Mouse (Mus musculus): Measurements from ENCODE around the gene Dnajc7. TPM values are rescaled to one million over a fixed set of nuclear protein-coding genes. Genes with fewer than 3 reads are reported as not detected.

The Dnajc7 gene
- polyA plus RNA-seq (2012; rRNA removed) = 267 and 311 TPM in 2 replicates

GRCm38 (mm10) chr11:100619982-100620381, at the start of gene Dnajc7:
Dnajc7 (minus strand) TSS chr11:100620168.

GRCm38 (mm10) chr11:100618761-100619484, 1.0 kb downstream of the Dnajc7 start, which contains the start of gene Nkiras2:
Nkiras2 (plus strand) TSS chr11:100619244.

DNA sequence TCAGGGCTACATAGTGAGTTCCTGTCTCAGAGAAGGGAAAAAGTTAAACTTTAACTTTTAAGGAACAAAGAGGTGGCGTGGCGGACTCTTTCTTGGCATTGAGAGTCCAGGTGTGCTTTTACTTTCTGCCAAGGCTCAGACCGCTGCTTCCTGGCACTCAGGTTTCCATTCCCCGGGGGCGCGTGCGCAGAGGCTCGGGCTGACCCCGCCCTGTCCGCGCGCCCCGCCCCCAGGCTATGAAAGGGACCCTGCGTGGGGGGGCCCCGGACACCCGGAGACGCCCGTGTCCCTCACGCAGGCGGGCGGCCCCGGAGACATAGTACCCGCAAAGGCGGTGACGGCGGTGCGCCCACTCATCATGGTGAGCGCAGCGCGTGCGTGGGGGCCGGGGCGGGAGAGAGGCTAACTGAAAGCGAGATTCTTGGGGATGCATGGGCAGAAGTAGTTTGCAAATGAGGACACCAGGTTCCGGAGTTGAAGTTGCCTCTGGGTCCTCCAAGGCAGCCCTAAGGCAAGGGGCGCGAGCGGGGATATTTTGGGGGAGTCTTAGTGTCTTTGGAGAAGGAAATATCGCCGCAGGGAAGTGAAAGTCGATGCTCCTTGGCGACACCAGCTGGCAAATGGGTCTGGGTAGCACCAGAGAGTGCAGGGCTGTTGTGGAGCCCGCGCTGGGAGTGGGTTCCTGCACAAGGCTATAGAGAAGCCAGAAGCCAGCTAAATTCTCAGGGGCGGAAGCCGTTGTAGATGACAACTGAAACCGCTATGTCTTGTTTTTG, 45.1 kb downstream of the Dnajc7 start, which contains the start of gene Cnp:
TSS of gene Cnp (plus strand) at position 197 of the 776 bp plus-strand sequence.

GRCm38 (mm10) chr11:100544832-100545745, 74.9 kb downstream of the Dnajc7 start, which contains the start of gene Ttc25:
Ttc25 (plus strand) TSS chr11:100545607.

Other genes starting within 250 kb of the Dnajc7 start
- 21.6 and 38.3 TPM in 2 replicates for gene Jup, start 222.4 kb downstream of the Dnajc7 start, polyA plus RNA-seq (2012; rRNA removed)
- gene P3h4, start 205.3 kb downstream of the Dnajc7 start, polyA plus RNA-seq (2012; rRNA removed) = 16.9 and 31.2 TPM in 2 replicates
- gene Fkbp10, start 204.5 kb downstream of the Dnajc7 start, polyA plus RNA-seq (2012; rRNA removed) = 28.6 and 64.3 TPM in 2 replicates
- 71.6 and 105 TPM in 2 replicates for gene Nt5c3b, start 178.4 kb downstream of the Dnajc7 start, polyA plus RNA-seq (2012; rRNA removed)
- gene Klhl10, start 178.3 kb downstream of the Dnajc7 start, polyA plus RNA-seq (2012; rRNA removed) = 0.86 and 1.3 TPM in 2 replicates
- gene Klhl11, start 147.4 kb downstream of the Dnajc7 start, polyA plus RNA-seq (2012; rRNA removed) = 9.5 and 9.8 TPM in 2 replicates
- 174 and 188 TPM in 2 replicates for gene Acly, start 92.2 kb downstream of the Dnajc7 start, polyA plus RNA-seq (2012; rRNA removed)
- gene Ttc25, start 74.6 kb downstream of the Dnajc7 start, polyA plus RNA-seq (2012; rRNA removed) = 1.1 and 1.6 TPM in 2 replicates
- 10.0 and 14.6 TPM in 2 replicates for gene Cnp, start 45.3 kb downstream of the Dnajc7 start, polyA plus RNA-seq (2012; rRNA removed)
- 67.2 and 77.8 TPM in 2 replicates for gene Nkiras2, start 924 bp downstream of the Dnajc7 start, polyA plus RNA-seq (2012; rRNA removed)
- gene Zfp385c, start 72.3 kb upstream of the Dnajc7 start, polyA plus RNA-seq (2012; rRNA removed) = 0.35 and 0.65 TPM in 2 replicates
- gene Dhx58, start 84.1 kb upstream of the Dnajc7 start, polyA plus RNA-seq (2012; rRNA removed) = 3.2 and 3.3 TPM in 2 replicates
- gene Kat2a, start 92.3 kb upstream of the Dnajc7 start, polyA plus RNA-seq (2012; rRNA removed) = 49.7 and 54.3 TPM in 2 replicates
- 0.21 TPM in 1 of 2 replicates, not detected in the other for gene Hspb9, start 93.7 kb upstream of the Dnajc7 start, polyA plus RNA-seq (2012; rRNA removed)
- gene Rab5c, start 118.0 kb upstream of the Dnajc7 start, polyA plus RNA-seq (2012; rRNA removed) = 91.1 and 137 TPM in 2 replicates
- gene Kcnh4, start 139.8 kb upstream of the Dnajc7 start, polyA plus RNA-seq (2012; rRNA removed) = 6.4 and 7.2 TPM in 2 replicates
- 0.28 TPM in 1 of 2 replicates, not detected in the other for gene Hcrt, start 142.8 kb upstream of the Dnajc7 start, polyA plus RNA-seq (2012; rRNA removed)
- gene Ghdc, start 150.8 kb upstream of the Dnajc7 start, polyA plus RNA-seq (2012; rRNA removed) = 5.8 and 6.6 TPM in 2 replicates
- 12.9 and 15.9 TPM in 2 replicates for gene Stat5b, start 230.6 kb upstream of the Dnajc7 start, polyA plus RNA-seq (2012; rRNA removed)
- 2.1 and 3.3 TPM in 2 replicates for gene Stat5a, start 239.2 kb upstream of the Dnajc7 start, polyA plus RNA-seq (2012; rRNA removed)